Mouse (Mus musculus) kidney, postnatal 36 days (tissue): ENCODE results near the gene Lypd6.

Experiments used
- DNase-seq, 2 experiments: peaks; one replicate each; pipeline ENCODE4 v3.0.0; 2021 to 2022; ENCODE audit warnings: mixed read lengths in 2 of 2

The Lypd6 gene

DNA sequence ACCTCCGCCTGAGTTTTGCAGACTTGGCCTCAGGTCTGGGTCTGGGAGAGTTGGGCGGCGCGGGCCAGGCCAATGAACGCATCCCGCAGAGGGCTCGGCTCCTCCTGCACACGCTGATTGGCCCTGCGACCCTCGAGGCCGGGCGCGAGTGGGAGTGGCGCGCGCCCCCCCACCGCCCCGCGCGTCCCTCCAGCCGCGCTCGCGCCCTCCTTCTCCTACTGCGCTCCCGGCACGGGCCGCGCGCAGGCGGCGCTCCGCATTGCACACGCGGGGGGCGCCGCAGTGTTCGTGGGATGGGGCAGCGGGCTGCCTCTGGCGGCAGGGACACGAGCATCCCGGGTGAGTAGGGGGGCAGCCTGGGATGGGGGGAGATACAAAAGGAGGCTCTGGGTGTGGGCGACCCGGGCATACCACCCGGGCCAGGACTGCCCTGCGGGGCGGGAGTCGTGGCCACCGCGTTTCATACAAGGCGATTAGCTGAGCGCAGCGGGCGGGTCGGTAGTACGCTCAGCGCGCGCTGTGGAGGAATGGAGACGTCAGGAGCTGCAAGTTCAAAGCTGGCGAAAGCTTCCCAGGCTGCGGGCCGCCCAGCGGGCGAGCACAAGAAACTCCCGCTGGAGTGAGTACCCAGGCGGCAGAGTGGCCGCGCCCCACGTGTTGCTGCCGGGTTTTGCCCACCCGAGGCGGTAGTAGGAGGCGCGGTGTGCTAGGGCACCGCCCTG lies at the start of gene Lypd6:
Lypd6 (plus strand) TSS at position 184 of the 722 bp plus-strand sequence.
- DNase-seq, result peak; percentile 58 to 74

DNA sequence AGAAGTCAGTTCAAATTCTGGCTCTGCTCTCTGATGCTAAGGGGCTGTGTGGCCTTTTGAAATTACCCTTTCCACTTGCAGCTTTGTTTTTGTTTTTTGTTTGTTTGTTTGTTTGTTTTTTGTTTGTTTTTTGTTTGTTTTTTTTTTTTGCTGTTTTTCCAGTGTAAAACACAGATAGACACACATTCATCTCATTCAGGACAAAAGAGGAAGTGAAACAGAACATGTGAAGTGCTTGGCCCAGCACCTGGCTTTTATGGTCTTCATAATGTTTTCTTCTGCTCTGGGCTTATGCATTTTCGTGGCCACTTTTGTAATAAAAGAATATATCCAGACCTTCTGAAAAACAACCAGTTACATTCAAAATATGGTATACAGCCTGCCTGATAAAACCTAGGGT lies 46.8 kb upstream of the Lypd6 start:
- no peak for DNase-seq

DNA sequence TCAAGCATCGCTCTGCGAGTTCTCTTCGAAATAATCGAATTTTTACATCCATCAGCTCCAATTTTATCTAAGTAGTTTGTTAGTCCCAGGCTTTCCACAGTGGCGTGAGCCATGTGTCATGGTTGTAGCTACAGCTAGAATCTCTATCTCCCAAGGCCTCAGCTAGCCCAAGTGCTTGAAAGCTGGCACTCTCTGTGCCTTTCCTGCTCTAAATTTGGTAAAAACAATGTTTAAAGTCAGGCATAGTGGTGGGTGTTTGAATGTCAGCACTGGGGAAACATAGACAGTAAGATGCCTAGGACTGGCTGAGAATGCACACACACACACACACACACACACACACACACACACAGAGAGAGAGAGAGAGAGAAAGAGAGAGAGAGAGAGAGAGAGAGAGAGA lies 40.7 kb upstream of the Lypd6 start:
- DNase-seq, result no peak

DNA sequence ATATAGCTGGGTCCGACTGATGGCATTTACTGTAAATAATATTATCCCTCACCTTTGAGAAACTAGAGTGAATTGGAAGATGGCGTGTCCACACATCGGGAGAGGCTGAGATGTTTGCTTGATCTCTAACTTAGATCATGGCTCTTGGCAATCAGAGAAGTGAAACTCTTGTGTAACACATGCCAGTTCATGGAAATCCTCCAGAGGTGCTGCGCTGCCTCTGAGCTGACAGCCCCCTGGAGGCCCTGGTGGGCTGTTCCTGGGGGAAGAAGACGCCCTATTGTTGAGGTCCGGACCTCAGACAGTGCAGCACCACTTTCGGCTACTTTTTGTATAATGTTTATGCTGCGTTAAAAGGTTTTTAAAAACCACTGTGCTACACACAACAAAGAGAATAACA lies 37.3 kb upstream of the Lypd6 start:
- DNase-seq, result no peak

DNA sequence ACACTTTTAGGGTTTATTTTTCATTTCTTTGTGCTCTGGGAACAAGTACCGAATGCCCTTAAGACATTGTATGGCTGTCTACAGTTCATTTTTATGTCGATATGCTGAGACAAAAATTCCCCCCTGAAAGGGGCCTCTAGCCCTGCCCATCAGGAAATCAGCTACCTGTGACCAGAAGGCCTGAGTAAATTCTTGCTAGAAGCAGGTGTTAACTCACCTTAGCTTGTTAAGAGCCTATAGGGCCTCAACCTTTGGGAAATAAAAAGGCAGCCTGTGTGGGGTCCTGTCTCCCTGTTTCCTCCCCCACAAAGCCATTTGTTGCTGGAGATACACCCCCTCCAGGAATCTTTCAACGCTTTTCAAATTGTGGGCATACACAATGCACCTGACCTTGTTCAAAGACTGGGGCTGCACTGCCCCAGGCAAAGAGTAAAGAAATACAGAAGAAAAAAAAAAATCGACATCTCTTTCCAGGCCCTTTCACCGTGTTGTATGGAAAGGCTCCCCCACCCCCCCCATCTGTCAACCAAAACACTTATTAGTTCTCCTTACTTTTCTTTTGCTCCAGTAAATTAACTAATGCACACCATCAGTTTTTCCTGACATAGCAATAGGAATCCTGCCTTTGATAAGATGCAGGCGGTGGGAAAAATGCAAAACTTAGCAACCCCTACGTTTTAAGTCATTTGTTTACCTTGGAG lies 21.9 kb upstream of the Lypd6 start:
- DNase-seq, result no peak

DNA sequence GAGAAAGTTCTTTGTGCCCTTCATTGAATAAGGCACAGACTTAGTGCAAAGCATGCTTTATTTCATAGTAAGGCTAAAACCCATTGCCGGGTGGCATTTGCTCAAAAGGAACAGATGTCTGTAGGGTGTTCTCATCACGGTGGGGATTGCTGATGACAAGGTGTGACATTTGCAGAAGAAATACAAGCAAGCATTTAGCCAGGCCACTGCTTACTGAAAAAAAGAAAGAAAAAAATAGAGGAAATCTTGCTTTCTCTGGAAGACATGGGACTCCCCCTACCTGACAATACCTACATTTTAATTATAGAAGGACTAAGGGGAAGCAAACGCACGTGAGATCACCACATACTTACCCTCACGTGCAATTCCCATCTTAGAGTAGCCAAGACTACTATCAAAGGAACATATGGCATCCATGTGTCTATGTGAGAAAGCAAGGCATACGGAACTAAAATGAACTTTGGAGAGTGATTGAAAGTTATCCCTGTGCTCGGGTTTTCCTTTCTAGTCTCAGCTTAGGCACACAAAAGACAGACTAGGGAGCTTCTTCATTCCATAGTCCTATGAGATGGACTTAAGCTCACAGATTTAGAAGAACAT lies 21.3 kb upstream of the Lypd6 start:
- DNase-seq, result no peak

DNA sequence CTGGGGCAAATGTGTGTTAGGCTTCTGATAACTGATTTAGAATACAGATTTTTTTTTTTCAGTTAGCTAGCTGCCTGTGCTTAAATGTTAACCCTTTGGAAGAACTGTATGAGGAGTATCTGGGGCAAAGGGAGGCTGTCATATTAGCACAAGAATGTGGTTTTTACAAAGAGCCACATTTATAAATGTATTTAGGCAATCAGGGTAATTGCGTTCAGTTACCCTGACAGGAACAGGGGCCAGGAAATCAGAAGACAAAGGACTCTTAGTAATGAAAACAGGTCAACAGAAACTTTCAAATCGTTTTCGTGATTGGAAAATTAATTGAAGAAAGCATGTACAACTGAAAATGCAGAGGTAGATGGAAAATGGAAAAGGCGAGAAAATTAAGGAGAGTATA lies 20.4 kb upstream of the Lypd6 start:
- no peak for DNase-seq

DNA sequence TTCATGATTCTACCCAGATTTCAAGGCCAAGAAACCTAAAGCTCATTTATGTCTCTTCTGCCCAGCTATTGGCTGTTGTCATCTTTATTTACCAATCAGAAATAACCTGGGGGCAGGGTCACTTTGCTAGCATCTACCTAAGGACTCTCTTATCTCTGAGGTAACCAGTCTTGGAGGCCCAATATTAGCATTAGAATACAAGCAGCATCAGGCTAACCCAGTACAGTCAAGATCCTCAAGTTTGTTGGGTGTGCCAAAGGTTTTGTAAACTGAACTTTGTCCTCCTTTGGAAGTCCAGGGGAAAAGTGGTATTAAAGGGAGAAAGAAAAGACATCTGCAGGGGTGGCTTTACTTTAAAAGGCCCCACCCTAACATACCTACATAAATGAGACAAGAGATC lies 17.8 kb upstream of the Lypd6 start:
- no peak for DNase-seq

DNA sequence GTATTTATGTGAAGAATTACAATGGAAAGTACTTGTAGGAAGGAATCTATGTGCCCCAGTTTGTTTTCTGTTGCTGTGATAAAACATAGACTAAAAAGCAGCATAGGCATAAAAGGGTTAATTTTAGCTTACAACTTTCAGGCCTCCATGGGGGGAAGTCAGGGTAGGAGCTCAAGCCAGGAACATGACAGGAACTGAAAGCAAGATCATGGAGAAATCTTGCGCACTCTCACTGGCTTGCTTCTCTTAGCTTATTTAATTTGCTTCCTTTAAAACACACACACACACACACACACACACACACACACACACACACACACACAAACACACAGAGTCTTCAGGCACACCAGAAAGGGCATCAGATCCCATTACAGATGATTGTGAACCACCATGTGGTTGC lies 12.3 kb upstream of the Lypd6 start:
- no peak for DNase-seq

DNA sequence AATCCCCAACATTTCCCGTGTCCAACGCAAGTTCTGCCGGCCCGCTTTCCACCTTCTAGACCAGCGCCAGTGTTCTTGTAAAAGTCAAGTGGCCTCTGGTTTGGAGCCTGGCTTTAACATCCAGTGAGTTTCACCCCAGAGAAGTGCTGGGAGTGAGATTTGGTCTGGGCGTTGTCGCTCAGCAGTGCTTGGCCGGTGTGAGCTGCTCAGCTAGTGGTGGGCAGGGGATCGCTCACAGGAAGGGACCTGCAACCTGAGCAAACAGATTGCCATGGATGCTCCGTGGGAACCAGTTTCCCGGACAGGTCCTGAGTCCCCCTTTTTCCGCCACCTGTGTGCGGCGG lies 355 bp upstream of the Lypd6 start:
- DNase-seq, result no peak

DNA sequence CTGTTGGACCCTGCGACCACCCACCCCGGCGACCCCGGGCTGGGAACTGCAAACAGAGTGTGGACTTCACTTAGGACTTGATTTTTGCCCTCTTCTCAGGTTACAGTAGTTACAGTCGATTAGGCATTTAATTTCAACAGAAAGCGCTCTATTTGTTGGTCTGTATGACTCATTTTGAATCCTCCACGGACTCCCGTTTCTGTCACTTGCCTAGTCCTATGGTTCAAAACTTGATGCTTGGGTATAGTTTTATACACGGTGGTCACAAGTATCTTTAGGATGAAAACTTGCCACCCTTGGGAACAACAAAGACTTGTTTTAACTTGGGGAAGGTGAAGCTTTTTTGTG lies 713 bp downstream of the Lypd6 start:
- DNase-seq, result no peak

DNA sequence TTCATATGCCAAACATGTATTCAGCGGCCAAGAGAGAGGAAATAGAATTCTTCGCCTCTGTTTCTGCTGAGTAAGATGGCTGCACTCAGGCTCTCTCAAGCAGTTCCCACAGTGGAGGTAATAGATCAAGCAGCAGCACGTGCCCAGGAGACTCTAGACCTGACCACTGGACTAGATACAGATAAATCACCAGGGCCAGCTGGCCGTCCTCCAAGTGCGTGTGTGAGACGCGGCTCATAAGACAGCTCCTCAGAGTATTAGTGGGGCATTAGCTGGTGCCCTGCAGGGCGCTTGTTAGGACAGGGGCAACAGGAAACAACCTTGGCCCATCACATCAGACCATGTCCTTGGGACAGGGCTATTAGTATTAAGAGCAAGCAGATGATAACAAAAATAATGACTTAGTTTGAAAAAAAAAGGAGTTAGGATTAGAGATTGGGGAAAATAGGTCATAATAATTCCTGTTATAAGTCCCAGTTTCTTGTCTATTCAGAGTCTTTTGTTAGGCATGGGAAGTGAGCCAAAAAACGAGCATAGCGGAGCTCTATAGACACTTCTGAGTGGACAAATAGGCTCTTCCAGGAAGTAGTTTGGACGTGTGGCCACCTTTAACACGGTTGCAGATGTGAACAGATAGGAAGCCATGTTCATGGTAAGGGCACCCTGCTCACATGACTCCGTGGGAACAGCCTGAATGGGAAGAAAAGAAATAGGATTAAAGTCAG lies 3.5 kb downstream of the Lypd6 start:
- peak; percentile 43 to 67 for DNase-seq

DNA sequence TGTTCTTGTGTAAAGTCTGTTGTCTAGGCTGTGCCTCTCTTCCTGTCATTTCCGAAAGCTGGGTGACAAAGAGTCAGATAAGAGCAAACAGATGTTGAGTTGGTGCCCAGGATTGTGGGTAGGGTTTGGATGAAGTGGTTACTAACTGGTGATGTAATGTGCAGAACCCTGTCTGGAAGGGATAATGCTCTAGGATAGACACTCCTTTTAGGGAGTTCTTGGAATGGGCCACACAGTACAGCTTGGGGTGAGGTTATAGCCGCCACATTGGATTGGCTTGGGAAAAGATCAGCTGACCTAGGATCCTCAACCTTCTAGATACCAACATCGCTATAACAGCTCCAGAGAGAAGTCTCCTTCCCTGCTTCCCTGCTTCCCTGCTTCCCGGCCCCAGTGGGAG lies 5.9 kb downstream of the Lypd6 start:
- DNase-seq, result no peak

DNA sequence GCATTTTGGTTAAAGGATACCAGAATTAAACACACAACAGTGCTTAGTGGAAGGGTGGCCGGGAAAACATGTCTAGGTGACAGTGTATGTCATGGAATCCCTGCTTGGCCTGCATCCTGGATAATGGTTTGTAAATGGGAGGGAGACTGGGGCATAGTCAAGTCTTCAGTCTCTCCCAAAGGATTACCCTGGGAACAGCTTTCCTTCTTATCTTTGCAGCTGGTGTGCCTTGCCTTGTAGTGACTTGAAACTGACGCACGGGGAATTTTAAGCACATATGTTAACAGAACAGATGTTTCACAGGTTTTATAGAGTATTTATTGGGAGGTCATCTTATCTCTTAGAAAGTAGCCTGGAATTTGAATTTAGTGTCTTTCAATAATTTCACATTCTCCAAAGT lies 18.5 kb downstream of the Lypd6 start:
- DNase-seq, result no peak

DNA sequence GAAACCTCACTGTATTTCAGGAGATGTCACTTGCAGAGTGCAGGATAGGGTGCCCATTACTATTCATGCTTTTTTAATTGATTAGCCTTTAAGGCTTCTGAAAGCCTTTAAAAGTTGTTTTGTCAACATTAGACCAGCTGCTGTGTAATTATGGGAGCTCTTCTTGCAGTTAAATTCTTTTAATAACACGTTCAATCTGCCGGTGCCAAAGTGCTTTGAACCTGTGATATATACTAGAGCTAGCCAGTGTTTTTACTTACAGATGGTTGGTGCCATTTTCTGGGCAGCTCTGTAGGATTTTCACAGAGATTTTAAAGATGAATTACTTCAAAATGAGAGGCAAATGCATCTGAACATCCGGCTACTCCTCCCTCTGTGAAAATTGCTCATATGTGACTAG lies 21.5 kb downstream of the Lypd6 start:
- DNase-seq, result no peak

DNA sequence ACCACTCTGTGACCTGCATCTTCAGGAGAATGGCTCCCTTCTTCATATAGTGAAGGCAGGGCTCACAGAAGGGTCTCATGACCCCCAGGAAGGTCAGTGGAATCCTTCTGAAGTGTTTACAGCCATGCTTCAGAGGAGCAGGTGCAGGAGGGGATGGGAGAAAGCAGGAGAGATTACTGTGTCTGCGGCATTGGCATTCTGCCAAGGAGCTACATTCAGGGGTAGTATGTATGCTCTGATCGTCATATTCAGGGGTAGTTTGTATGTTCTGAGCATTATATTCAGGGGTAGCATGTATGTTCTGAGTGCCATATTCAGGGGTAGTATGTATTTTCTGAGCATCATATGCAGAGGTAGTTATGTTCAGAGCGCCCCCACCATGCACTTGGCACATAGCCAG lies 30.1 kb downstream of the Lypd6 start:
- peak in 1 of 2 experiments; percentile 5 for DNase-seq

DNA sequence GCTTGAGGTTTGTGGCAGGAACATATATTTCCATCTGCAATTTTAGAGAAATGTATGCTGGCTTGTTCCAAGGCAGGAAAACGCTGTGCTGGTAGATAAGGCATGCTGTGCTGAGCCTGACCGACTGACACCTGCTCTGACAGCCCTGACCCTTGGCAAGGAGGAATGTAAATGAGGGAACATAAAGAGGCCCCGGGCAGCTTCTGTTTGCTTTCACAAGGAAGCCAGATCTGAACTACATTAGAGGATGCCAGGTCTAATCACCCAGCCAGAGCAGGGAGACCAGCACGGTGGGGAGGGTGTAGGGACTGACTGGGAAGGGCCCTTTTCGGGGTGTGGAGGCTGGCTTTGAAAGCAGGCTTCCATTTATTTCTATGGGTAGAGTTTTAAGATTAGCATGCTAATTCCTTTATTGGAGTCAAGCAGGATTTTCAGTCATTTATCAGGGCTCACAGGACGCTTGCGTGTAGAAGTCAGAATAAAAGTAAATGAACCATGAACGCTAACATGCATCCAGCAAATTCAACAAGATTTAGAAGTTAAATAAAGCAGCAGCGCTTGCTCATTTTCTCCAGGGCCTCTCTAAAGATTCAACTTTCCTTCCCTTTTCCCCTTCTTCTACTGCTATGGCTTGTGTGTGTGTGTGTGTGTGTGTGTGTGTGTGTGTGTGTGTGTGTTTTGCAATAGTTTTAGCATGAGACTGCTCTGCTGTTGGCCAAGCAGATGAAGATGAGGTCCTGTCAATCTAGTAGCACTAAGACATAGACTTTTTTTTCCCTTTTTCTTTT lies 34.3 kb downstream of the Lypd6 start:
- DNase-seq, result peak; percentile 14 to 29

DNA sequence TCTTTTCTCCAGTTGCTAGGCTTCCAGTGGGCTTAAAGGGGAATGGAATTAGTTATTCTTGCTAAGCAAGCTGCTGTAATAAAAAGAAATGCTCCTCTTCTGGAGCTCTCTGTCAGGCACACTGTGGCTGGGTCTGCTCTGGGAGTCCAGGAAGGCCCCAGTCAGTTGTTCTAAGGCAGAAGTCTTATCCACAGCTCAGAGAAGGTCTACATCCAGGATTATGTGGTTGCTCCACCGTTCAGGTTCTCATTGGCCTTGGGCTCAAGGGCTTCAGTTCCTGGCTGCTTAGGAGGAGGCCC lies 34.9 kb downstream of the Lypd6 start:
- no peak for DNase-seq

DNA sequence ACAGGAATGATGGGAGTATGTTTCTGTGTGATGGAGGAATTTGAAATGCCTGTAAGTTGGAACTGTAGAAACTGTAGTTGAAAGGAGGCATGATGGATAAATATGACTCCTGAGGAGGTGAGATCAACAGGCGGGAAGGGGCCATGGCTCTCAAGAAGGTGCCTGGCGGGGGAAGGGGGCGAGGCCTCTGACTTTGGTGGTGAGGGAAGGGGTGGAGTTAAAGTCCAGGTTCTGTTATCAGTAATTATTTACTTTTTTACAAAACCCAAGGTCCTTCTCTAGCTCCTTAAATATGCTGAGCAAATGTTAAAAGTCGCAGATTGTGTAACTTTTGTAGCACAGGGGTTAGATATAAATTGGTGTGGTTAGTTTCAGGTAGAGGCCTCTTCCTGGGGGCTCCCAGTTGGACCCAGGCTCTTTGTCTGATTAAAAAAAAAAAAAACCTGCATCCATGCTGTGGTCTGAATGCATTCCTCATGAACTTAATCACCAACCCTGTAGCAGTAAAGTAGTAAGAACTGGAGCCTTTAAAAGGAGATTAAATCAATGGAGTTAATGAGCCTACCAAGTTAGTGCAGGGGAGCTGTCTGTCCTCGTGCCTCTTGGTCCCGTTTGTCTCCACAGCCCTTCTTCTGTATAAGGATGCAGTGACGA lies 37.7 kb downstream of the Lypd6 start:
- no peak for DNase-seq

DNA sequence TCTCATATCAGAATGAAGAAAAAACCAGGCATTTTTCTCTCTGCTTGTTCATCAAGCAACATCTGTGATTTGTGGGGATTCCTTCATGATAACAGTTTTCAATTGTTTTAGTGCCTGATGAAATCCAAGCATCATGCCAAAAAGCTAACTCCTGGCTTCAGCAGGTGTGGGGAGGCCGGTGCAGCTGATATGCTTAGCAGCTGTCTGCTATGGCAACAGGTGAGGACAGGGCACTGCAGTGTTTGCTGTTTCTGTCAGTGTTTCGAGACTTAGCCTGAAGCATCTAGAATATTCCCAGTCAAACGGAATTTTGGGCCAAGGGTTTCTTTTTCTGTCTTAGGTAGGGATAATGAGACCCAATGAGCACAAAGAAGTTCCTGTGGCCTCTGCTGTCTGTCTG lies 39.4 kb downstream of the Lypd6 start:
- DNase-seq, result no peak

DNA sequence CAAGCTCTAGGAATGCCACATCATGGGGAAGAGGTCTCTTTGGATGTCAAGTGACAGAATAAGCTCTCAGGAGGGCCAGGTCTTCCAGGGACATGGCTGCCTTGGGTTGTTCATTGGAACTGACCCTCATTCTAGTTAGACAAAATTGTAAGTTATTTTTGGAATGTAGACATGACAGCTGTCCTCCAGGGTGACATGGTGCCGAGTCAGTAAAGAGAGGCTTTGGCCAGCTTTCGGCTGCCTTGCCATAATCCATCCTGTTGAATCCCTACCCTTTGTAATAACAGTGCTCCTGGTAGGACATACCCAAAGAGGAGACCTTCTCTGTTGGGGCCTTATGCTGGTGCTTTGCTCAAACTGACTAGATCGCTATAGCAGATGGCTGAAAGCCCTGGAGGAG lies 39.8 kb downstream of the Lypd6 start:
- no peak for DNase-seq

DNA sequence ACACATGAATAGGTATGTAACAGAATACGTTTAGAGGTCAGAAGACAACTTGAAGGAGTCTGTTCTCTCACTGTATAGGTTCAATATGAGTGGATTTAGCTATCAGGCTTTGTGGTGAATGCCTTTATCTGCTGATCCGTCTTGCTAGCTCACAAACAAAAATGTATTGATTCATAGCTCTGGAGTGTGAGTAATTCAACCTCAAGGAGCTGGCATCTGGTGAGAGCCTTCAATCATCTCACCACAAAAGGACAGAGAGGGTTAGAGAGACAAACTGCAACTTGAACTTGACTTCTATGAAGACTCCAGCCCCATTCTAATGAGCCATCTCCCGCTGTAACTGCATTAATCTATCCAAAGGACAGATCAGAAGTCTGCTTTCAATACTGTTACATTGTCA lies 40.6 kb downstream of the Lypd6 start:
- DNase-seq, result no peak

DNA sequence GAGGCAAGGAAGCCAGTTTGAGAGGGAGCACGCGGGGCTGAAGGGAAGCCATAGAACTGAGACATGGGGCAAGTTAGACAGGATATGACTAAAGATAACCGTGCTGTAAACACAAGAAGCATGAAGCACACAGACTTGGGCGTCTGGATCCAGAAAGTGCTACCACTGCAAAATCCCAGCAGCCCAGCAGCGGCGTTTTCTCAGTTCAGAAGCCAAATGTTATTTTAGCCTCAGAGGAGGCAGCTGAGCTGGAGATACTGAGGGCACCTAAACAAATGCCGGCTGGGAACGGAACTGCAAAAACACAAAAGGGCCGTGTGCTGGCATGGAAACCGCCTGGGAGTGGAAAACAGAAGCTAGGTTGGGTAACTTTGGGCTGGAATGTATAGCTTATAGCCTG lies 43.9 kb downstream of the Lypd6 start:
- peak in 1 of 2 experiments; percentile 3 for DNase-seq
